Mouse (Mus musculus) heart, postnatal 0 days (tissue): ENCODE measurements around the gene Mfap2. TPM values are rescaled to one million over a fixed set of nuclear protein-coding genes. Genes with fewer than 3 reads are reported as not detected.

Experiments used
- ATAC-seq: fragments of 200-750 bp; cut with Nextera tagmentation; 2 replicates; pipeline ENCODE4 v1.8.0; 2017; ENCODE audit warnings: low read depth, moderate number of reproducible peaks, moderate library complexity; ENCODE audit not compliant: insufficient read depth
- DNase-seq: peaks from one replicate; pipeline ENCODE4 v3.0.0-alpha.2; 2016; ENCODE audit warnings: low spot score
- H3K27ac ChIP-seq: fragments of 300-500 bp; sonication (generic); 2 replicates; pipeline ENCODE4 v1.5.1; 2014; ENCODE audit warnings: low read depth, mild to moderate bottlenecking
- H3K27me3 ChIP-seq: fragments of 300-500 bp; sonication (generic); 2 replicates; pipeline ENCODE4 v1.6.1; 2014; ENCODE audit warnings: low read length, mixed read lengths; ENCODE audit not compliant: control insufficient read depth, insufficient read depth
- H3K36me3 ChIP-seq: fragments of 300-500 bp; sonication (generic); replicated peaks from 2 replicates; pipeline ENCODE4 v1.6.1; 2014; ENCODE audit warnings: low read length, mixed read lengths; ENCODE audit not compliant: control insufficient read depth, insufficient read depth
- H3K4me1 ChIP-seq: fragments of 300-500 bp; sonication (generic); 2 replicates; pipeline ENCODE4 v1.6.1; 2014; ENCODE audit warnings: antibody characterized with exemption; ENCODE audit not compliant: control insufficient read depth, insufficient read depth
- H3K4me2 ChIP-seq: fragments of 300-500 bp; sonication (generic); 2 replicates; pipeline ENCODE4 v1.6.1; 2014; ENCODE audit warnings: low read depth, mild to moderate bottlenecking, low read length, moderate library complexity
- H3K4me3 ChIP-seq: fragments of 300-500 bp; sonication (generic); 2 replicates; pipeline ENCODE4 v1.5.1; 2014; ENCODE audit warnings: low read depth, low read length
- H3K9ac ChIP-seq: fragments of 300-500 bp; sonication (generic); replicated peaks from 2 replicates; pipeline ENCODE4 v1.6.1; 2014; ENCODE audit warnings: low read depth, low read length, mixed read lengths
- H3K9me3 ChIP-seq: fragments of 300-500 bp; sonication (generic); replicated peaks from 2 replicates; pipeline ENCODE4 v1.6.1; 2016; ENCODE audit warnings: low read length; ENCODE audit not compliant: control insufficient read depth
- CTCF ChIP-seq: IDR thresholded peaks from 2 replicates; pipeline ENCODE4 v1.5.1; 2016; ENCODE audit warnings: antibody characterized with exemption, control low read depth, low read depth
- EP300 ChIP-seq: IDR thresholded peaks from 2 replicates; pipeline ENCODE4 v1.6.1; 2016; ENCODE audit warnings: antibody characterized with exemption, low read depth
- WGBS: fragments of 180-500 bp; shearing (Covaris S2); extraction: QIAGEN DNeasy Blood & Tissue Kit; methylation state at CpG from one replicate; pipeline ENCODE4 v1.1.7; 2014; 5-methylcytosine and 5-hydroxymethylcytosine counted together
- polyA plus RNA-seq: library from polyadenylated mRNA; unstranded; fragments of >200 nt; fragmentation: Nextera tagmentation; extraction: Ambion mirVana; gene quantifications from 2 replicates; pipeline ENCODE4 v1.2.1, GENCODE M21; 2015
- total RNA-seq: library from RNA; depleted of rRNA; stranded (reverse); fragments of >200 nt; gene quantifications from 2 replicates; pipeline ENCODE4 v1.2.3, GENCODE M21; 2014; ENCODE audit warnings: low replicate concordance; rRNA removed

The Mfap2 gene
- total RNA-seq (45.0 and 47.8 TPM in 2 replicates), polyA plus RNA-seq (114 and 129 TPM in 2 replicates)

DNA sequence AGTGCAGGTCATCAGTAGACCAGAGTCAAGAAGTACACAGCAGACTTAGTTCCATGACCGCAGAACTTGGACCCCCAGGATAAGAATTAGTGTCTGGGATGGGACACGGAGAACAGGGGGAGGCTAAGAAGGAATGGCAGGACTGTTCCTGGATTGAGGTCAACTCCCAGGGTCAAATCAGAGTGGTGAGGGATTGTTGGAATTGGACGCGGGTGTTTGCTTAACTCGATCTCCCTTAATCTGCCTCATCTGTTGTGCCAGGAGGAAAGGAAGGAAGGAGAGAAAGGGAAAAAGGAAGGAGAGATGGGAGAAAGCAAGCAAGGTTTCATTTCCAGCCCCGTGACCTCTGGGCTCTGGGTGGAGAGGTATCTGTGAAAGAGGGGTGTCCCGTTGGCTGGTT, at the start of gene Mfap2:
Gene Mfap2, plus strand, starts transcription at position 301 of the 400 bp plus-strand sequence.
- DNase-seq (no peak), ATAC-seq (no peak)
- H3K9me3 ChIP-seq = no peaks in the 10 kb centered on the region
- peaks cover 13% of the 10 kb centered on the region; the same call in 1 of the 2 replicates for H3K36me3 ChIP-seq
- no peaks in the 10 kb centered on the region for H3K27me3 ChIP-seq
- H3K27ac ChIP-seq = peak within 1 kb of the TSS; percentile 68
- peaks cover 8% of the 10 kb centered on the region; the same call in 1 of the 2 replicates for H3K4me1 ChIP-seq
- peak within 1 kb of the TSS; percentile 58 for H3K4me3 ChIP-seq
- H3K9ac ChIP-seq = peak within 1 kb of the TSS; percentile 67
- TF ChIP-seq EP300 (no peak), CTCF (no peak)
- 17% methylated on average over 7 of the region's 7 CpGs for WGBS
- peak within 1 kb of the TSS; percentile 82 for H3K4me2 ChIP-seq

DNA sequence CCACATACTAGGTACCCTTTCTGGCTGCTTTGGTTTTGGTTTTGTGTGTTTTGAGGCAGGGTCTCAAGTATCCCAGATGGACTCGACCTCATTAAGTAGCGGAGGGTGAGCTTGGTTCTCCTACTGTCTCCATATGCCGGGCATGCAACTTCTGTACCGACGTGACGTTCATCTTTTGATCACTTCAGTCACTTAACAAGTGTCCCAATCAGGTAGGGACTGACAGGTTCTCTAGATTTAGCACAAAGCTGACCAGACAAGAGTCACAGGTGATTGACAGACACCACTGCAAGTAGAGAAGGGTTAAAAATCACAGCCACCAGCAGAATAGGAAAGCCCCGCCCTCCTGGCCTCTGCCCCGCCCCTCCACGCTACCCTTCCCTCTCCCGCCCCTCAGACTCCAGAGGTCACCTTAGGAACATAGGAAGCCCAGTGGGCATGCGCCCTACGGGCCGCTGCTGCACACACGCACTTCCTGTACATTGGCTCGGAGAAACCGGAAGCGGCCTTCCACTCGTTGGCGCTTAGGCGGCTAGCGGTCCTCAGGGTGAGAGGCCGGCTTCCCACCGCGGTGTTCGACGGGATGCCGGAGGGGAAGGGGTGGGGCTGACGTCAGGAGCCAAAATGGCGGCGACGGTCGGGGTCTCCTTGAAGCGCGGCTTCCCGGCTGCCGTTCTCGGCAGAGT, 49.3 kb upstream of the Mfap2 start, which contains the start of gene Sdhb:
Gene Sdhb, plus strand, starts transcription at position 423 of the 686 bp plus-strand sequence.
- peak within 1 kb of the TSS; percentile 94 for H3K27ac ChIP-seq
- no peaks in the 10 kb centered on the region for H3K9me3 ChIP-seq
- H3K9ac ChIP-seq = peak within 1 kb of the TSS; percentile 95
- peaks cover 18% of the 10 kb centered on the region; the same call in 1 of the 2 replicates for H3K4me1 ChIP-seq
- TF ChIP-seq CTCF (no peak), EP300 (0 out of 2 replicates have a peak, but pooled peaks have one; percentile 39)
- peak within 1 kb of the TSS; percentile 94 for H3K4me2 ChIP-seq
- ATAC-seq (peak; percentile 94), DNase-seq (peak; percentile 99)
- H3K4me3 ChIP-seq = peak within 1 kb of the TSS; percentile 95
- no peaks in the 10 kb centered on the region for H3K27me3 ChIP-seq
- 2% methylated on average over 37 of the region's 37 CpGs for WGBS
- H3K36me3 ChIP-seq = no peaks in the 10 kb centered on the region

DNA sequence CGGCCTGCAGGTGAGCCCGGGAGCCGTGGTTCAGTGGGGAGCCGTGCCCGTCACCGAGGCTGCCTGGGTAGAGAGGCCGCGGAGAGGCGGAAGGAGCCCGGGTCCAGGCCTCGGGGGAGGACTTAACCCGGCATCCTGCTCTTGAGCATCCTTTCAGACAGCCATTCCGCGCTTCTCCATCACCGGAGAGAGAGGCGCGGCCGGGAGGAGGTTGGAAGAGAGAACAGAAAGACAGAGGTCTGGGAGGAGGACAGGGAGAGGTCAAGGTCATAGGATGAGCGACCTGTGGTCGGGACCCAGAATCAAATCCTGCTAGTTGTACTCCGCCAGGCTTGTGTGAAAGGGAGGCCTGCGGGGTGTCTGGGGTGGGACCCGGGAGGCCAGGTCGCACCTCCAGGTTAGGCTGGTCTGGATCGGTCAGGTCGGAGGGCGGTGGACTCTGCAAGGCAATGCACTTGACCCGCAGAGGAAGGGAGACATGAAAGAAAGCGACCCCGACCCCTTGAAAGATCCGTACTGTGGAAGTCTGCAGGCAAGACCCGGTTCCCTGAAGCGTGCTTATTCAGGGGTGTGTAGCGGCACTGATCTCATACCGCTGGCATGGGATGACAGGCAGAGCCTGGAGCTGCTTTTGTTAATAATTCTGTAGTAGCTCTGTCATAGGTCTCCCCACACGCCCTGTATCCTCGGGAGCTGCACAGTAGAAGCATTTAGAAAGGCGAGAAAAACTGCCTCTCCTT, 48.6 kb upstream of the Mfap2 start:
- 1% methylated on average over 36 of the region's 38 CpGs for WGBS
- peak; percentile 7; the same call in 1 of the 2 replicates for ATAC-seq

DNA sequence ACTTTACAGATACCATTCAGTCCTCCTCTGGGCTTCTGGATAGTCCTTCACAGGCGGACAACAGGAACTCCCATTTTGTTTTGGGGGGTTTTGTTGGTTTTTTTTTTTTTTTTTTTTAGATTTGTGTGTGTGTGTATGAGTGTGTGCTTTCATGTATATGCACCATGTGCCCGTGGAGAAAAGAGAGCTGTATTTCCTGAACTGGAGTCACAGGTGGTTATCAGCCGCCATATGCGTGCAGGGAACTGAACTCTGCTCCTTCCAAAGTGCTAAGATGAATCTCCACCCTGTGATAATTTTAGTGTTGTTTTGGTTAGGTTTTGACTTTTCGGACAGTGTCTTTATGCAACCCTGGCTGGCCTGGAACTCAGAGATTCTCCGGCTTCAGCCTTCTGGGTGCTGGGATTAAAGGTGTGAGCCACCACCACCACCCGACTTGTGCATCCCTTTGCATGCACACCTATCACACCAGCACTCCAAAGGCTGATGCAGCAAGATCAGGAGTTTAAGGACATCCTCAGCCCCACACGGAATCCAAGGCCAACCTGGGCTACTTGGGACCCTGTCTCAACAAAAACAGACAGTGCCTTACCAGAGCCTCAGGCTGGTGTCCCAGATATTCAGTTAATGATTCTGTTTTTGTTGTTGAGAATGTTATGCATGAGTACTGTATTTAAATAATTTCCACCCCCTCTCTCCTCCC, 47.9 kb upstream of the Mfap2 start:
- 48% methylated on average over 8 of the region's 8 CpGs for WGBS
- H3K4me2 ChIP-seq = peak overlapping the region; percentile 94
- H3K27me3 ChIP-seq = no peaks in the 10 kb centered on the region
- ATAC-seq (no peak), DNase-seq (no peak)
- H3K4me3 ChIP-seq = peak overlapping the region; percentile 95
- H3K4me1 ChIP-seq = peaks cover 18% of the 10 kb centered on the region; the same call in 1 of the 2 replicates
- H3K9me3 ChIP-seq = no peaks in the 10 kb centered on the region
- peak overlapping the region; percentile 94 for H3K27ac ChIP-seq
- H3K36me3 ChIP-seq = peaks cover 12% of the 10 kb centered on the region
- H3K9ac ChIP-seq = peak overlapping the region; percentile 95
- TF ChIP-seq CTCF (no peak), EP300 (no peak)

More for the DNA sequence above, 48.6 kb upstream of the Mfap2 start:
- peak overlapping the region; percentile 94 for H3K4me2 ChIP-seq
- H3K9me3 ChIP-seq = no peaks in the 10 kb centered on the region
- H3K27ac ChIP-seq = peak overlapping the region; percentile 94
- H3K9ac ChIP-seq = peak overlapping the region; percentile 95
- DNase-seq = no peak
- peaks cover 18% of the 10 kb centered on the region; the same call in 1 of the 2 replicates for H3K4me1 ChIP-seq
- H3K4me3 ChIP-seq = peak overlapping the region; percentile 95
- TF ChIP-seq CTCF (no peak), EP300 (peak; percentile 14; the same call in 1 of the 2 replicates)
- H3K36me3 ChIP-seq = peaks cover 5% of the 10 kb centered on the region
- no peaks in the 10 kb centered on the region for H3K27me3 ChIP-seq

DNA sequence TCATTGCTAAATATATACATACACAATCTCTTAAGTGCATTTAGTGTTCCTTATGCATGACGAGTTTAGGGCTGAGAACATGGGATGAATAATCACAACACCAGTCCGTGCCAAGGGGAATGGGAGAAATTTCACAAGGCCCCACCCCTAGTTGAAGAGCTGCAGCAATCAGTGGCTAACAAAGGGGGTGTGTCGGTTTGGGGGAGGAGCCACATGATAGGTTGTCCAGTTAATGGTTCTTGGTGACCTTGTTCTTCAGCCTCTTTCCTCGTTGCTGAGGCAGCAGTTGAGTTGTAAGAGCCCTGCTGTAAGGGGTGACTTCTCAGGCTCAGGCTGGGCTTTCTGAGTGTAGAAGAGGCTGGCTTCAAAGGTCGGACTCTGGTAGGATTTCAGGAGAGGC, 47.3 kb upstream of the Mfap2 start:
- Histone ChIP-seq H3K36me3 (peaks cover 18% of the 10 kb centered on the region), H3K9me3 (no peaks in the 10 kb centered on the region), H3K9ac (no peak overlapping the region), H3K27me3 (no peaks in the 10 kb centered on the region), H3K4me2 (peak overlapping the region; percentile 94), H3K4me1 (peaks cover 18% of the 10 kb centered on the region; the same call in 1 of the 2 replicates), H3K27ac (peak overlapping the region; percentile 94), H3K4me3 (no peak overlapping the region)
- ATAC-seq = 0 out of 2 replicates have a peak, but pooled peaks have one; percentile 12
- peak; percentile 84 for DNase-seq
- WGBS = 21% methylated on average over 5 of the region's 5 CpGs
- TF ChIP-seq EP300 (no peak), CTCF (no peak)
